Mouse (Mus musculus) neutrophil, adult 5-6 weeks (primary cell): ENCODE measurements at regions not wholly inside any gene's neighbourhood (a gene's known extent, or its start where the extent isn't known, plus 50 kb on each side); places are given as distances from the start of the nearest gene placed in this dataset.
A peak's percentile ranks its signal among the peaks of the same experiment; 100 is the strongest.

Experiments used
- ATAC-seq: fragments of 151-379, 151-347 bp; 2 replicates; pipeline ENCODE4 v1.8.0; 2017; ENCODE audit warnings: mild to moderate bottlenecking, moderate TSS enrichment; ENCODE audit not compliant: insufficient number of reproducible peaks, poor library complexity, low FRiP score, severe bottlenecking; ENCODE audit errors: extremely low read depth

- no peak for ATAC-seq
Observed at GRCm38 (mm10) chr16:25042669-25043440, 243.8 kb upstream of the Tprg start.

GRCm38 (mm10) chr16:25044637-25045036 is 242.0 kb upstream of the Tprg start:
- no peak for ATAC-seq

GRCm38 (mm10) chr16:25047726-25048125 is 238.9 kb upstream of the Tprg start:
- no peak for ATAC-seq

GRCm38 (mm10) chr16:25049928-25050510 is 236.6 kb upstream of the Tprg start:
- ATAC-seq: no peak

GRCm38 (mm10) chr16:25051044-25051443 is 235.6 kb upstream of the Tprg start:
- no peak for ATAC-seq

GRCm38 (mm10) chr16:25052428-25052827 is 234.2 kb upstream of the Tprg start:
- no peak for ATAC-seq

- ATAC-seq: peak; percentile 99
Observed at GRCm38 (mm10) chr16:25052917-25053343, 233.7 kb upstream of the Tprg start.

- ATAC-seq: no peak
Observed at GRCm38 (mm10) chr16:25054304-25054703, 232.3 kb upstream of the Tprg start.

GRCm38 (mm10) chr16:25055376-25055775 is 231.2 kb upstream of the Tprg start:
- ATAC-seq: no peak

GRCm38 (mm10) chr16:25058051-25058747 is 228.4 kb upstream of the Tprg start:
- no peak for ATAC-seq

GRCm38 (mm10) chr16:25058812-25059501 is 227.7 kb upstream of the Tprg start:
- ATAC-seq: peak; percentile 35; the same call in 1 of the 2 replicates

GRCm38 (mm10) chr16:25059504-25059992 is 227.1 kb upstream of the Tprg start:
- no peak for ATAC-seq

- no peak for ATAC-seq
Observed at GRCm38 (mm10) chr16:25060266-25060665, 226.4 kb upstream of the Tprg start.

- no peak for ATAC-seq
Observed at GRCm38 (mm10) chr16:25061631-25062030, 225.0 kb upstream of the Tprg start.

GRCm38 (mm10) chr16:25063981-25064380 is 222.6 kb upstream of the Tprg start:
- no peak for ATAC-seq

- peak; percentile 59; the same call in 1 of the 2 replicates for ATAC-seq
Observed at GRCm38 (mm10) chr16:25064538-25064937, 222.1 kb upstream of the Tprg start.

GRCm38 (mm10) chr16:25066822-25067221 is 219.8 kb upstream of the Tprg start:
- no peak for ATAC-seq

GRCm38 (mm10) chr16:25067276-25068249 is 219.1 kb upstream of the Tprg start:
- ATAC-seq: no peak
